Mouse (Mus musculus): ENCODE measurements around the gene Pml. TPM values are rescaled to one million over a fixed set of nuclear protein-coding genes. Genes with fewer than 3 reads are reported as not detected.
A peak's percentile ranks its signal among the peaks of the same experiment; 100 is the strongest.

Pml gene
- polyA plus RNA-seq (2015; fragmentation: Nextera tagmentation; extraction: Ambion mirVana), result 15.5 and 19.6 TPM in 2 replicates

GRCm38 (mm10) chr9:58249592-58250192 is at the start of gene Pml:
Gene Pml (minus strand): TSS chr9:58249786.
- Histone ChIP-seq H3K9ac (peak within 1 kb of the TSS; percentile 61), H3K36me3 (no peaks in the 10 kb centered on the region; the same call in 1 of the 2 replicates), H3K9me3 (no peaks in the 10 kb centered on the region), H3K4me2 (peak within 1 kb of the TSS; percentile 66), H3K4me1 (peaks cover 18% of the 10 kb centered on the region), H3K4me3 (replicated peaks) (peak within 1 kb of the TSS; percentile 59), H3K27me3 (replicated peaks) (no peaks in the 10 kb centered on the region), H3K27ac (peak within 1 kb of the TSS; percentile 97)
- ATAC-seq (ENCODE audit: insufficient read depth, low FRiP score, low read depth), result peak; percentile 65
- under 1% methylated on average over 16 of the region's 16 CpGs for WGBS

- ATAC-seq (ENCODE audit: insufficient read depth, low FRiP score, low read depth), result no peak
- Histone ChIP-seq H3K4me1 (peaks cover 37% of the 10 kb centered on the region), H3K9ac (no peak overlapping the region), H3K4me3 (replicated peaks) (no peak overlapping the region), H3K36me3 (no peaks in the 10 kb centered on the region), H3K27ac (no peak overlapping the region), H3K27me3 (replicated peaks) (no peaks in the 10 kb centered on the region), H3K4me2 (no peak overlapping the region), H3K9me3 (no peaks in the 10 kb centered on the region)
- WGBS, result 52% methylated on average over 4 of the region's 4 CpGs
Measured at GRCm38 (mm10) chr9:58297961-58298477, 48.4 kb upstream of the Pml start.

- no peak overlapping the region for H3K4me2 ChIP-seq
- H3K27me3 ChIP-seq (replicated peaks), result no peaks in the 10 kb centered on the region
- H3K36me3 ChIP-seq, result no peaks in the 10 kb centered on the region
- no peak for ATAC-seq (ENCODE audit: insufficient read depth, low FRiP score, low read depth)
- no peaks in the 10 kb centered on the region for H3K9me3 ChIP-seq
- WGBS, result 75% methylated on average over 6 of the region's 6 CpGs
- no peak overlapping the region for H3K4me3 ChIP-seq (replicated peaks)
- H3K9ac ChIP-seq, result no peak overlapping the region
- H3K27ac ChIP-seq, result peak overlapping the region; percentile 86; the same call in 1 of the 2 replicates
- peaks cover 33% of the 10 kb centered on the region for H3K4me1 ChIP-seq
Measured at GRCm38 (mm10) chr9:58297065-58297464, 47.5 kb upstream of the Pml start.

GRCm38 (mm10) chr9:58295766-58296361 is 46.3 kb upstream of the Pml start:
- peak; percentile 73; the same call in 1 of the 2 replicates for ATAC-seq (ENCODE audit: insufficient read depth, low FRiP score, low read depth)
- Histone ChIP-seq H3K27me3 (replicated peaks) (no peaks in the 10 kb centered on the region), H3K36me3 (no peaks in the 10 kb centered on the region), H3K9me3 (no peaks in the 10 kb centered on the region), H3K4me2 (no peak overlapping the region), H3K4me3 (replicated peaks) (no peak overlapping the region), H3K27ac (peak overlapping the region; percentile 86), H3K9ac (no peak overlapping the region), H3K4me1 (peaks cover 33% of the 10 kb centered on the region)
- 26% methylated on average over 9 of the region's 9 CpGs for WGBS

- Histone ChIP-seq H3K4me2 (no peak overlapping the region), H3K9ac (no peak overlapping the region), H3K4me3 (replicated peaks) (no peak overlapping the region), H3K27me3 (replicated peaks) (no peaks in the 10 kb centered on the region), H3K9me3 (no peaks in the 10 kb centered on the region), H3K4me1 (peaks cover 33% of the 10 kb centered on the region), H3K27ac (peak overlapping the region; percentile 63), H3K36me3 (0 out of 2 replicates have a peak, but pooled peaks cover 2% of the 10 kb centered on the region)
- 79% methylated on average over 3 of the region's 3 CpGs for WGBS
- ATAC-seq (ENCODE audit: insufficient read depth, low FRiP score, low read depth), result no peak
Measured at GRCm38 (mm10) chr9:58295345-58295744, 45.8 kb upstream of the Pml start.

- no peak for ATAC-seq (ENCODE audit: insufficient read depth, low FRiP score, low read depth)
- Histone ChIP-seq H3K4me2 (no peak overlapping the region), H3K27me3 (replicated peaks) (no peaks in the 10 kb centered on the region), H3K9me3 (no peaks in the 10 kb centered on the region), H3K36me3 (0 out of 2 replicates have a peak, but pooled peaks cover 4% of the 10 kb centered on the region), H3K4me3 (replicated peaks) (no peak overlapping the region), H3K9ac (no peak overlapping the region), H3K27ac (no peak overlapping the region), H3K4me1 (peaks cover 29% of the 10 kb centered on the region)
- WGBS, result 57% methylated on average over 7 of the region's 7 CpGs
Measured at GRCm38 (mm10) chr9:58294527-58294926, 44.9 kb upstream of the Pml start.

GRCm38 (mm10) chr9:58289901-58290300 is 40.3 kb upstream of the Pml start:
- Histone ChIP-seq H3K9ac (no peak overlapping the region), H3K27ac (no peak overlapping the region), H3K36me3 (0 out of 2 replicates have a peak, but pooled peaks cover 4% of the 10 kb centered on the region), H3K27me3 (replicated peaks) (no peaks in the 10 kb centered on the region), H3K4me3 (replicated peaks) (no peak overlapping the region), H3K4me2 (no peak overlapping the region), H3K4me1 (no peaks in the 10 kb centered on the region), H3K9me3 (no peaks in the 10 kb centered on the region)
- 66% methylated on average over 2 of the region's 2 CpGs for WGBS
- ATAC-seq (ENCODE audit: insufficient read depth, low FRiP score, low read depth), result no peak

GRCm38 (mm10) chr9:58289090-58289489 is 39.5 kb upstream of the Pml start:
- Histone ChIP-seq H3K27me3 (replicated peaks) (no peaks in the 10 kb centered on the region), H3K27ac (no peak overlapping the region), H3K4me1 (no peaks in the 10 kb centered on the region), H3K4me2 (no peak overlapping the region), H3K9me3 (no peaks in the 10 kb centered on the region), H3K9ac (no peak overlapping the region), H3K4me3 (replicated peaks) (no peak overlapping the region), H3K36me3 (0 out of 2 replicates have a peak, but pooled peaks cover 4% of the 10 kb centered on the region)
- WGBS, result 53% methylated on average over 1 of the region's 1 CpGs
- no peak for ATAC-seq (ENCODE audit: insufficient read depth, low FRiP score, low read depth)

GRCm38 (mm10) chr9:58283431-58283830 is 33.8 kb upstream of the Pml start:
- Histone ChIP-seq H3K4me3 (replicated peaks) (no peak overlapping the region), H3K27ac (no peak overlapping the region), H3K9ac (no peak overlapping the region), H3K36me3 (no peaks in the 10 kb centered on the region), H3K27me3 (replicated peaks) (no peaks in the 10 kb centered on the region), H3K4me1 (peaks cover 7% of the 10 kb centered on the region), H3K4me2 (no peak overlapping the region), H3K9me3 (no peaks in the 10 kb centered on the region)
- WGBS, result 53% methylated on average over 7 of the region's 7 CpGs
- ATAC-seq (ENCODE audit: insufficient read depth, low FRiP score, low read depth), result no peak

GRCm38 (mm10) chr9:58281597-58281996 is 32.0 kb upstream of the Pml start:
- Histone ChIP-seq H3K27me3 (replicated peaks) (no peaks in the 10 kb centered on the region), H3K4me1 (peaks cover 7% of the 10 kb centered on the region), H3K9me3 (no peaks in the 10 kb centered on the region), H3K27ac (no peak overlapping the region), H3K9ac (no peak overlapping the region), H3K36me3 (no peaks in the 10 kb centered on the region), H3K4me2 (no peak overlapping the region), H3K4me3 (replicated peaks) (no peak overlapping the region)
- no peak for ATAC-seq (ENCODE audit: insufficient read depth, low FRiP score, low read depth)
- 56% methylated on average over 3 of the region's 3 CpGs for WGBS

- H3K4me3 ChIP-seq (replicated peaks), result no peak overlapping the region
- H3K4me1 ChIP-seq, result peaks cover 11% of the 10 kb centered on the region
- H3K36me3 ChIP-seq, result no peaks in the 10 kb centered on the region
- peak; percentile 60; the same call in 1 of the 2 replicates for ATAC-seq (ENCODE audit: insufficient read depth, low FRiP score, low read depth)
- no peaks in the 10 kb centered on the region for H3K27me3 ChIP-seq (replicated peaks)
- WGBS, result 38% methylated on average over 9 of the region's 9 CpGs
- H3K4me2 ChIP-seq, result 0 out of 2 replicates have a peak overlapping the region, but pooled peaks have one; percentile 25
- H3K9ac ChIP-seq, result no peak overlapping the region
- H3K27ac ChIP-seq, result no peak overlapping the region
- no peaks in the 10 kb centered on the region for H3K9me3 ChIP-seq
Measured at GRCm38 (mm10) chr9:58280259-58281109, 30.9 kb upstream of the Pml start.
